Mouse (Mus musculus) midbrain, embryonic 13.5 days (tissue): Measurements from ENCODE around the gene Bag3. TPM values are rescaled to one million over a fixed set of nuclear protein-coding genes. Genes with fewer than 3 reads are reported as not detected.

Experiments
- ATAC-seq: fragments of 200-750 bp; cut with Nextera tagmentation; 2 replicates; pipeline ENCODE4 v1.8.0; 2017; ENCODE audit warnings: mild to moderate bottlenecking, moderate TSS enrichment, moderate library complexity
- H3K27ac ChIP-seq: fragments of 300-500 bp; sonication (generic); 2 replicates; pipeline ENCODE4 v1.5.1; 2015; ENCODE audit warnings: inconsistent platforms, mild to moderate bottlenecking, moderate library complexity
- H3K27me3 ChIP-seq: fragments of 300-500 bp; sonication (generic); 2 replicates; pipeline ENCODE4 v1.6.1; 2015; ENCODE audit warnings: mild to moderate bottlenecking, inconsistent platforms
- H3K36me3 ChIP-seq: fragments of 300-500 bp; sonication (generic); 2 replicates; pipeline ENCODE4 v1.6.1; 2015; ENCODE audit warnings: mild to moderate bottlenecking, inconsistent platforms
- H3K4me1 ChIP-seq: fragments of 300-500 bp; sonication (generic); replicated peaks from 2 replicates; pipeline ENCODE4 v1.6.1; 2015; ENCODE audit warnings: inconsistent platforms
- H3K4me2 ChIP-seq: fragments of 300-500 bp; sonication (generic); replicated peaks from 2 replicates; pipeline ENCODE4 v1.6.1; 2015; ENCODE audit warnings: moderate library complexity, mild to moderate bottlenecking, inconsistent platforms
- H3K4me3 ChIP-seq: fragments of 300-500 bp; sonication (generic); replicated peaks from 2 replicates; pipeline ENCODE4 v1.5.1; 2015; ENCODE audit warnings: mild to moderate bottlenecking, inconsistent platforms
- H3K9ac ChIP-seq: fragments of 300-500 bp; sonication (generic); replicated peaks from 2 replicates; pipeline ENCODE4 v1.6.1; 2015; ENCODE audit warnings: mild to moderate bottlenecking, inconsistent platforms
- H3K9me3 ChIP-seq: fragments of 300-500 bp; sonication (generic); 2 replicates; pipeline ENCODE4 v1.6.1; 2016; ENCODE audit warnings: mild to moderate bottlenecking, inconsistent platforms
- WGBS: fragments of 180-500 bp; shearing (Covaris S2); methylation state at CpG from one replicate; pipeline ENCODE4 v1.1.7; 2015; 5-methylcytosine and 5-hydroxymethylcytosine counted together
- polyA plus RNA-seq: library from polyadenylated mRNA; unstranded; fragments of >200 nt; fragmentation: Nextera tagmentation; extraction: Ambion mirVana; gene quantifications from 2 replicates; pipeline ENCODE4 v1.2.1, GENCODE M21; 2015

Gene Bag3
- polyA plus RNA-seq, 1 experiment from 2014 or later: 2.6 TPM

- 92% methylated on average over 5 of the region's 5 CpGs for WGBS
These were observed 51.8 kb downstream of the Bag3 start for GRCm38 (mm10) chr7:128575211-128575610.

GRCm38 (mm10) chr7:128575794-128576193 is 52.4 kb downstream of the Bag3 start:
- Histone ChIP-seq H3K9me3 (no peaks in the 10 kb centered on the region), H3K4me1 (peaks cover 10% of the 10 kb centered on the region; the same call in 1 of the 2 replicates), H3K27ac (no peak overlapping the region), H3K36me3 (no peaks in the 10 kb centered on the region), H3K9ac (no peak overlapping the region), H3K4me3 (no peak overlapping the region), H3K4me2 (no peak overlapping the region), H3K27me3 (no peaks in the 10 kb centered on the region)
- WGBS: 72% methylated on average over 2 of the region's 2 CpGs
- no peak for ATAC-seq

More at GRCm38 (mm10) chr7:128575211-128575610, 51.8 kb downstream of the Bag3 start:
- no peaks in the 10 kb centered on the region for H3K27me3 ChIP-seq
- H3K4me2 ChIP-seq: no peak overlapping the region
- peaks cover 10% of the 10 kb centered on the region; the same call in 1 of the 2 replicates for H3K4me1 ChIP-seq
- no peaks in the 10 kb centered on the region for H3K36me3 ChIP-seq
- no peak overlapping the region for H3K4me3 ChIP-seq
- H3K9ac ChIP-seq: no peak overlapping the region
- no peak overlapping the region for H3K27ac ChIP-seq
- ATAC-seq: no peak
- H3K9me3 ChIP-seq: no peaks in the 10 kb centered on the region

DNA sequence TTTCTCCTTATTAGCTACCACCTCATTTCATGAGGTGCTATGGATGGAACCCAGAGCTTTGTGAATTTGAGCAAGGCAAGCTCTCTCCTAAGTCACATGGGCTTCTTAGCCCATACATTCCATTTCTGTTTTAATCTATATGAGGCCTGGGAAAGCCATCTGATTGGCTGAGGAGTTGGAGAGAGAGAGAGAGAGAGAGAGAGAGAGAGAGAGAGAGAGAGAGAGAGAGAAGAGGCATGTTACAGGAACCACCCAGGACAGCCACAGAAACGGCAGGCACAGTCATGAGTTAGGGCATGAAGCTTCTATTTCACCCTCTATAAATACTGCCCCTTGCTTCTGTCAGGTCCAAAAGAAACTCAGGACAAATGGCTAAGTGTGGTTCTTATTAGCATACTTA is 54.2 kb downstream of the Bag3 start:
- no peak overlapping the region for H3K4me2 ChIP-seq
- peaks cover 13% of the 10 kb centered on the region for H3K4me1 ChIP-seq
- H3K27ac ChIP-seq: no peak overlapping the region
- no peak overlapping the region for H3K4me3 ChIP-seq
- no peaks in the 10 kb centered on the region for H3K9me3 ChIP-seq
- H3K27me3 ChIP-seq: no peaks in the 10 kb centered on the region
- no peaks in the 10 kb centered on the region for H3K36me3 ChIP-seq
- ATAC-seq: no peak
- no peak overlapping the region for H3K9ac ChIP-seq
- WGBS: 86% methylated on average over 1 of the region's 1 CpGs

DNA sequence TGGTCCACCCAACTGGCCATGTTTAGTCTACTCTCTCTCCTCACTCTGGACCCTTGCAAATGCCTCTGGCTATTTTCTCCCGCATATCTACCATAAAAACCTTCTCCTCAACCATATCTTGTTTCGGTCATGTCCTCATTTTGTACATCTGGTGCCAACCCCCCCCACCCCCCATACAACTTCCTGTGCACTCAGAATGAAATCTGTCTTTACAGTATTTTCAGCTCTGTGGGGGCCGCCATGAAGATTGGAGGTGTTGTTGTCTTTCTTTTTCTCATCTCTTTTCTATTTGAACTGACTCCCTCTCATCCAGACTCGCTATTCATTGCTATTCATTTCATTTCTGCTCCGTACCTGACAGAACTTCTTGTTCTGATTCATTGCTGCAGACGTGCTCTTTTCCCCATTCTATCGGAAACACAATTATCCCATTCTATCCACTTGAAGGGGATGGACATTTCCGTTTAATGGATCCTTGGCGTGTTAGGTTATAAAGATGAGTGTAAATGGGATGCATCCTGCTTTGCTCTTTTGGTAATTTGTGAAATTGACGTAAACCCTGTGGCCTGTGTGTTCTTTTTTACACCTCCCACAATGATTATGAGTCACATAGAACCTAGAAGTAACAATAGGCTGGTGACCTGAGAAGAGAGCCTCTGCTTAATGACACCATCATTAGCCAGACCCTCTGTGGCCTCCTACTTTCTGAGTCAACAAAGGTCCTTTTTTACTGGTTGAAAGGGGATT is 55.0 kb downstream of the Bag3 start:
- H3K4me3 ChIP-seq: no peak overlapping the region
- no peaks in the 10 kb centered on the region for H3K27me3 ChIP-seq
- no peaks in the 10 kb centered on the region for H3K9me3 ChIP-seq
- no peak; the same call in 1 of the 2 replicates for ATAC-seq
- 70% methylated on average over 10 of the region's 10 CpGs for WGBS
- no peaks in the 10 kb centered on the region for H3K36me3 ChIP-seq
- H3K9ac ChIP-seq: no peak overlapping the region
- H3K4me2 ChIP-seq: no peak overlapping the region
- peaks cover 13% of the 10 kb centered on the region for H3K4me1 ChIP-seq
- H3K27ac ChIP-seq: no peak overlapping the region

GRCm38 (mm10) chr7:128579381-128579780 is 56.0 kb downstream of the Bag3 start:
- Histone ChIP-seq H3K36me3 (no peaks in the 10 kb centered on the region), H3K9me3 (no peaks in the 10 kb centered on the region), H3K27ac (no peak overlapping the region), H3K9ac (no peak overlapping the region), H3K4me2 (no peak overlapping the region), H3K27me3 (no peaks in the 10 kb centered on the region), H3K4me1 (peaks cover 9% of the 10 kb centered on the region), H3K4me3 (no peak overlapping the region)
- ATAC-seq: no peak
- 88% methylated on average over 2 of the region's 2 CpGs for WGBS

DNA sequence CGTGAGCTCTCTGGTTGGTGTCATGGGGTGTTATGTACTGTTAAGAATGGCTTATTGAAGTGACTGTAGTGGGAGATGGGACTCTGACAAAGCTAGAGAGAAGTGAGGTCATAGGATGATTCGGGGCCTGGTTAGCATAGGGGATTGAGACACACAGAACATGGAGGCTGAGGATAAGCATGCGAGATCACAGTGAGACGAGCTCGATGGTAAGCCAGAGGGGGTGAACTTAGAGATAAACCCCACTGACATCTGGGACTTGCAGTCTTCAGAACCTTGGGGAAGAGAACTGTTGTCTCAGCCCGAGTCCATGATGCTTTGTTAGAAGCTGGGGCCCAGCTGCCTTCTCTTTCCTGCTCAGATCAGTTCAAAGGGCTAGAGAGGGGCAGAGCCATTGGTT is 56.9 kb downstream of the Bag3 start:
- Histone ChIP-seq H3K4me2 (no peak overlapping the region), H3K9ac (no peak overlapping the region), H3K9me3 (no peaks in the 10 kb centered on the region), H3K36me3 (no peaks in the 10 kb centered on the region), H3K4me1 (peaks cover 7% of the 10 kb centered on the region), H3K4me3 (no peak overlapping the region), H3K27ac (no peak overlapping the region), H3K27me3 (no peaks in the 10 kb centered on the region)
- no peak for ATAC-seq
- WGBS: 92% methylated on average over 6 of the region's 6 CpGs

- no peaks in the 10 kb centered on the region for H3K27me3 ChIP-seq
- peaks cover 7% of the 10 kb centered on the region for H3K4me1 ChIP-seq
- no peak overlapping the region for H3K4me2 ChIP-seq
- H3K27ac ChIP-seq: peak overlapping the region; percentile 27
- WGBS: 76% methylated on average over 15 of the region's 15 CpGs
- H3K36me3 ChIP-seq: no peaks in the 10 kb centered on the region
- H3K9ac ChIP-seq: no peak overlapping the region
- ATAC-seq: peak; percentile 34; the same call in 1 of the 2 replicates
- H3K4me3 ChIP-seq: no peak overlapping the region
- no peaks in the 10 kb centered on the region for H3K9me3 ChIP-seq
These were observed 58.6 kb downstream of the Bag3 start for GRCm38 (mm10) chr7:128581864-128582484.

DNA sequence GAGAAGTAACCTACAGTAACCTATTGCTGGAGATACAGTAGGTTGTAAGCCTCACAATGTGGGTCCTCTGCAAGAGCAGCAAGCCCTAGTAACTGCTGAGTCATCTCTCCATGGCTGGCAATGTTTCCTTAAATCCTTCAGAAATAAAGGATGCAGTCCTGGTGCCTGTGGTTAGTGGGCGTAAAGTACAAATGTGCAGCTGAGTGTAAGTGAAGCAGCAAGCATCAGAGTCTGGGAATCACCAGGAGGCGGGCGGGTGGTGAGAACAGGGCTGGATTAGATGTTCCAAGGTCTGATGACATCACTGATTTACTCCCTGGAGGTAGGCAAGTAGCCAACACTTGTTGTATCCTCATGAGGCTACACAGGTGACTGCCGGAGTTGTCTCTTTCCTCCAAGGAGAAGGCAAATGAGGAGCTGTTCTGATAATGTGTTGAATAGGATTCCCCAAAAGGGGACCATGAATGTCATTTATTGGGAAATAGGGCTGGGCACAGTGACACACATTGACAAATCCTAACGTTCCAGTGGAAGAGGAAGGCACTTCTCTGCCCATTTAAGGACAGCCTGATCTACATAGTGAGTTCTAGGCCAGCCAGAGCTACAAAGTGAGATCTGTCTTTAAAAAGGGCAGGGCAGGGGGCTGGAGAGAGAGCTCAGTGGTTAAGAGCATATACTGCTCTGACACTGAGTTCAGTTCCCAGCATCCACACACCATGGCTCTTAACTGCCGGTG is 60.0 kb downstream of the Bag3 start:
- no peak overlapping the region for H3K4me3 ChIP-seq
- no peak overlapping the region for H3K9ac ChIP-seq
- H3K4me1 ChIP-seq: peaks cover 7% of the 10 kb centered on the region
- H3K9me3 ChIP-seq: no peaks in the 10 kb centered on the region
- H3K36me3 ChIP-seq: no peaks in the 10 kb centered on the region
- H3K27ac ChIP-seq: no peak overlapping the region
- H3K4me2 ChIP-seq: no peak overlapping the region
- ATAC-seq: no peak
- WGBS: 81% methylated on average over 6 of the region's 6 CpGs
- H3K27me3 ChIP-seq: no peaks in the 10 kb centered on the region

- Histone ChIP-seq H3K4me1 (peaks cover 19% of the 10 kb centered on the region), H3K9ac (no peak overlapping the region), H3K9me3 (no peaks in the 10 kb centered on the region), H3K36me3 (no peaks in the 10 kb centered on the region), H3K27me3 (no peaks in the 10 kb centered on the region), H3K4me3 (no peak overlapping the region), H3K27ac (no peak overlapping the region), H3K4me2 (no peak overlapping the region)
- WGBS: 77% methylated on average over 4 of the region's 4 CpGs
- ATAC-seq: no peak
These were observed 64.0 kb downstream of the Bag3 start for GRCm38 (mm10) chr7:128587334-128587933.

DNA sequence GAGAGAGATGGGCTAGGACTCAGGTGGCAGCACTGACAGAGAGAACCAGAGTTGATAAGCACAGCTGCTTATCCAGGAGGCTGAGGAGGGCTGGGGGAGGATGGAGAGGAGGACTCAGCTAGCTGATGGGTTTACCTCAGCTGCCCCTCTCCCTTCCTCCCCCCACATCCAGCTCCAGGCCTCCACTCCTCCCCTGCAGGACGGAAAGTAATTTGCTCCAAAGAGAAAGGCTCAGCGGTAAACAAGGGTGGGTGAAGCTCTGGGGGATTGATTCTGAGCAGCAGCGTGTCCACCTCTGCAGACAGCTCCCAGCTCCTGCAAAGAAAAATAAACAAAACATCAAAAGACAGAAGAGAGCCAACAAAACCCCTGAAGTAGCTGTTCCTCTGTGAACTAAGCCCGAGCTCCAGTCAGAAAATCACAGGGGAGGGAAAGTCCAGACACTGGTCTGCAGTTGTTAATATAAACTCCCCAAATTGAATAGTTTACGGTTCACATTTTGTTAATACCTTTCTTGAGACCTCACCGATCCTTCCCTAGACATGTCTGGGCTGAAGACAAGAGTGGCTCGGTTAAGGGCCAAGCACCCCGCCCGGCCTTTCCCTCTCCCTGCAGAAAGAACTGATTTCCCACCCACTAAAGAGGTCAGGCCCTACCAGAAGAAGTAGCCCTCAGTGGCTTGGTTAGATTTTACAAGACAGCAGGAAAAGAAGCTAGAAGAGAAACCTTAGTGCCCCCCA is 68.1 kb downstream of the Bag3 start:
- ATAC-seq: peak; percentile 86
- H3K36me3 ChIP-seq: no peaks in the 10 kb centered on the region
- WGBS: 4% methylated on average over 9 of the region's 9 CpGs
- peak overlapping the region; percentile 27; the same call in 1 of the 2 replicates for H3K4me2 ChIP-seq
- no peak overlapping the region for H3K4me3 ChIP-seq
- H3K27ac ChIP-seq: peak overlapping the region; percentile 86
- H3K9me3 ChIP-seq: no peaks in the 10 kb centered on the region
- H3K27me3 ChIP-seq: no peaks in the 10 kb centered on the region
- peaks cover 31% of the 10 kb centered on the region for H3K4me1 ChIP-seq
- H3K9ac ChIP-seq: no peak overlapping the region

- H3K4me2 ChIP-seq: peak overlapping the region; percentile 50
- no peaks in the 10 kb centered on the region for H3K9me3 ChIP-seq
- H3K27ac ChIP-seq: peak overlapping the region; percentile 86
- peak overlapping the region; percentile 9 for H3K4me3 ChIP-seq
- peaks cover 31% of the 10 kb centered on the region for H3K4me1 ChIP-seq
- H3K27me3 ChIP-seq: no peaks in the 10 kb centered on the region
- ATAC-seq: peak; percentile 67
- H3K9ac ChIP-seq: no peak overlapping the region
- H3K36me3 ChIP-seq: no peaks in the 10 kb centered on the region
- 3% methylated on average over 21 of the region's 21 CpGs for whole genome bisulfite sequencing
These were observed 68.9 kb downstream of the Bag3 start for GRCm38 (mm10) chr7:128592118-128592935.
